9 mouse cellular contexts compared by ENCODE assay signal in the genomic region with DNA sequence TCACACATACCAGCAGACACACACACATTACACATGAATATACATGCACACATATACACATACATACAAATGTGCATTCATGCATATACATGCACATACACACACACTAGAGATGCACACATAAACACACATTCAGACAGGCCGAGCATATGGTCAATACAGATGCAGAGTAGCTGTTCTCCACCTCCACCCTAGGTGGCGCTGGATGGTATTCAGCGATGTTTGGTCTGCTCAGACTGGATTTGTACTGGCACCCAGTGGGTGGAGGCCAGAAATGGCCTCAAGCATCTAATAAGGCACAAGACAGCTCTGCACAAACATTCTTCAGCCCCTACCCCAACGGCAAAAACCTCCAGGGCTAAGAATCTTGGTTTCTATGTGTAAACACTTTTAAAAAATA.
DNase-seq lines count a peak whose midpoint lies in the region; ATAC-seq and TF ChIP-seq lines count a peak whose summit lies in the region.
"Had no signal": no experiment of that assay in that cellular context is flagged by ENCODE, and none has a peak within 500 bp of the region (broad histone marks: within the 10 kb centered on the region; RNA-seq: fewer than 3 reads in every experiment).

No protein-coding gene starts in this region.

- H3K4me3 ChIP-seq in hindbrain, postnatal 0 days (ENCODE audit: low read length): no peak overlapping the region
- H3K4me3 ChIP-seq in hindbrain, embryonic 14.5 days (replicated peaks; ENCODE audit: low read length): no peak overlapping the region
- no peak overlapping the region for H3K4me3 ChIP-seq in thymus, adult 2 months (ENCODE audit: control insufficient read depth, insufficient read depth, low read length)

- TF ChIP-seq POLR2A in thymus, adult 2 months (IDR thresholded peaks at IDR 0.05; ENCODE audit: control insufficient read depth, extremely low read depth, insufficient read depth, low read length, poor library complexity): no peak

- 38% methylated on average over 4 of the region's 4 CpGs for WGBS in hindbrain, postnatal 0 days
- 37% methylated on average over 4 of the region's 4 CpGs for WGBS in hindbrain, embryonic 14.5 days
- WGBS in thymus, adult 2 months: 43% methylated on average over 4 of the region's 4 CpGs

- no peaks in the 10 kb centered on the region for H3K9me3 ChIP-seq in hindbrain, postnatal 0 days (ENCODE audit: low read length)
- H3K9me3 ChIP-seq in hindbrain, embryonic 14.5 days (ENCODE audit: control insufficient read depth, low read length): no peaks in the 10 kb centered on the region

- H3K9ac ChIP-seq in hindbrain, postnatal 0 days (replicated peaks; ENCODE audit: low read length): no peak overlapping the region
- no peak overlapping the region for H3K9ac ChIP-seq in hindbrain, embryonic 14.5 days

- peak; percentile 69 for TF ChIP-seq CTCF in hindbrain, postnatal 0 days (IDR thresholded peaks at IDR 0.05; ENCODE audit: low read depth)
- no peak for TF ChIP-seq CTCF in thymus, adult 2 months (IDR thresholded peaks at IDR 0.05; ENCODE audit: borderline replicate concordance, control insufficient read depth, extremely low read depth, insufficient read depth, low read length, poor library complexity)

- no peak overlapping the region for H3K27ac ChIP-seq in hindbrain, postnatal 0 days
- no peak overlapping the region for H3K27ac ChIP-seq in hindbrain, embryonic 14.5 days
- no peak overlapping the region for H3K27ac ChIP-seq in thymus, adult 2 months (ENCODE audit: control insufficient read depth, insufficient read depth, low read length)

- H3K36me3 ChIP-seq in hindbrain, postnatal 0 days (ENCODE audit: insufficient read depth, low read length): no peaks in the 10 kb centered on the region
- no peaks in the 10 kb centered on the region for H3K36me3 ChIP-seq in hindbrain, embryonic 14.5 days (replicated peaks; ENCODE audit: control insufficient read depth, insufficient read depth)
- H3K36me3 ChIP-seq in thymus, adult 2 months (ENCODE audit: control insufficient read depth, insufficient read depth, low read length): no peaks in the 10 kb centered on the region

- no peaks in the 10 kb centered on the region for H3K4me1 ChIP-seq in hindbrain, postnatal 0 days (ENCODE audit: insufficient read depth, low read length)
- no peaks in the 10 kb centered on the region for H3K4me1 ChIP-seq in hindbrain, embryonic 14.5 days (replicated peaks; ENCODE audit: control insufficient read depth, insufficient read depth, low read length)
- H3K4me1 ChIP-seq in thymus, adult 2 months (replicated peaks; ENCODE audit: control insufficient read depth, insufficient read depth, low read length): no peaks in the 10 kb centered on the region

- no peak for ATAC-seq in hindbrain, postnatal 0 days
- no peak for ATAC-seq in hindbrain, embryonic 14.5 days (ENCODE audit: low FRiP score)

- H3K4me2 ChIP-seq in hindbrain, postnatal 0 days (ENCODE audit: low read depth, low read length): no peak overlapping the region
- H3K4me2 ChIP-seq in hindbrain, embryonic 14.5 days (replicated peaks): no peak overlapping the region

- intact Hi-C loops in heart, postnatal 25 days (cut with DNase I): loop anchor here (10.0 kb wide), 2 partner anchors 230 to 460 kb away; no protein-coding TSS in a partner anchor

- peak; percentile 53 for DNase-seq in hindbrain, postnatal 0 days (ENCODE audit: low spot score)
- no peak for DNase-seq in hindbrain, embryonic 14.5 days (ENCODE audit: low spot score)
- peak; percentile 36 for DNase-seq in thymus, postnatal 4 days
- no peak for DNase-seq in thymus, adult 2 months
- peak; percentile 2 for DNase-seq in induced T-regulatory cell, adult 2 months (ENCODE audit: low read depth)
- DNase-seq in spleen, adult 12 weeks (ENCODE audit: low spot score): no peak
- DNase-seq in spleen, postnatal 14 days (ENCODE audit: low spot score in 2 of 2): no peak
- no peak for DNase-seq in heart, postnatal 25 days (ENCODE audit: low spot score)
- DNase-seq: gastrocnemius, postnatal 36 days had no signal

- H3K27me3 ChIP-seq in hindbrain, postnatal 0 days (ENCODE audit: insufficient read depth, low read length): no peaks in the 10 kb centered on the region
- H3K27me3 ChIP-seq in hindbrain, embryonic 14.5 days (ENCODE audit: control insufficient read depth, insufficient read depth, low read length): no peaks in the 10 kb centered on the region
- H3K27me3 ChIP-seq in thymus, adult 2 months (ENCODE audit: control insufficient read depth, insufficient read depth, low read length): no peaks in the 10 kb centered on the region

Comparison
In these comparisons a context has a peak if more than half of its experiments do, and no peak if none do; other contexts are left out.
1. DNase-seq: peak in hindbrain, postnatal 0 days (single experiment), thymus, postnatal 4 days (single experiment) and induced T-regulatory cell, adult 2 months (single experiment); none in hindbrain, embryonic 14.5 days (single experiment), thymus, adult 2 months (single experiment), spleen, adult 12 weeks (single experiment), spleen, postnatal 14 days (0 of 2) and heart, postnatal 25 days (single experiment).